Mouse (Mus musculus) olfactory bulb, adult 2 months (tissue): ENCODE measurements around the gene Gabrg3.

ENCODE experiments used
- CTCF ChIP-seq: fragments of 200-500 bp; IDR thresholded peaks from 2 replicates; pipeline ENCODE4 v1.5.1; 2012; ENCODE audit warnings: low read depth, mild to moderate bottlenecking, low read length, moderate library complexity; ENCODE audit not compliant: insufficient read depth
- POLR2A ChIP-seq: fragments of 200-500 bp; IDR thresholded peaks from 2 replicates; pipeline ENCODE4 v1.6.1; 2012; ENCODE audit warnings: mild to moderate bottlenecking, low read depth, low read length, moderate library complexity; ENCODE audit not compliant: insufficient read depth

GRCm38 (mm10) chr7:57307337-57307736, 79.7 kb downstream of the Gabrg3 start:
- TF ChIP-seq CTCF (no peak), POLR2A (no peak)
